Mouse (Mus musculus) skeletal muscle tissue, adult 2 months (tissue): ENCODE measurements at regions not wholly inside any gene's neighbourhood (a gene's known extent, or its start where the extent isn't known, plus 50 kb on each side); places are given as distances from the start of the nearest gene placed in this dataset.
A peak's percentile ranks its signal among the peaks of the same experiment; 100 is the strongest.
"Not testable (repeated sequence)": the region's sequence is repeated elsewhere in the genome, so short reads cannot be mapped to it uniquely, and the experiment has no call there.

Source experiments
- DNase-seq: peaks from one replicate; pipeline ENCODE4 v3.0.0-alpha.2; 2012; ENCODE audit warnings: low read depth, low spot score

GRCm38 (mm10) chr4:31225741-31226140 lies 738.2 kb upstream of the Map3k7 start:
- no peak for DNase-seq

- DNase-seq = no peak
Observed at GRCm38 (mm10) chr4:31268825-31269495, 694.9 kb upstream of the Map3k7 start.

- no peak for DNase-seq
Observed at GRCm38 (mm10) chr4:31274131-31274530, 689.8 kb upstream of the Map3k7 start.

GRCm38 (mm10) chr4:31290301-31290975 lies 673.5 kb upstream of the Map3k7 start:
- peak; percentile 6 for DNase-seq

- DNase-seq = no peak
Observed at GRCm38 (mm10) chr4:31293752-31294151, 670.1 kb upstream of the Map3k7 start.

- no peak for DNase-seq
Observed at GRCm38 (mm10) chr4:31297848-31298247, 666.0 kb upstream of the Map3k7 start.

- no peak for DNase-seq
Observed at GRCm38 (mm10) chr4:31319269-31319668, 644.6 kb upstream of the Map3k7 start.

GRCm38 (mm10) chr4:31320734-31321507 lies 643.0 kb upstream of the Map3k7 start:
- no peak for DNase-seq

GRCm38 (mm10) chr4:31323816-31324215 lies 640.1 kb upstream of the Map3k7 start:
- DNase-seq = no peak

GRCm38 (mm10) chr4:31328798-31329197 lies 635.1 kb upstream of the Map3k7 start:
- no peak for DNase-seq

GRCm38 (mm10) chr4:31331053-31331452 lies 632.8 kb upstream of the Map3k7 start:
- DNase-seq = no peak

GRCm38 (mm10) chr4:31335686-31336085 lies 628.2 kb upstream of the Map3k7 start:
- no peak for DNase-seq

GRCm38 (mm10) chr4:31337980-31338379 lies 625.9 kb upstream of the Map3k7 start:
- no peak for DNase-seq

GRCm38 (mm10) chr4:31343312-31344248 lies 620.3 kb upstream of the Map3k7 start:
- no peak for DNase-seq

- not testable (repeated sequence) for DNase-seq
Observed at GRCm38 (mm10) chr4:31354046-31354445, 609.9 kb upstream of the Map3k7 start.

- DNase-seq = no peak
Observed at GRCm38 (mm10) chr4:31354953-31355352, 608.9 kb upstream of the Map3k7 start.

- no peak for DNase-seq
Observed at GRCm38 (mm10) chr4:31366172-31366571, 597.7 kb upstream of the Map3k7 start.

GRCm38 (mm10) chr4:31367031-31367430 lies 596.9 kb upstream of the Map3k7 start:
- no peak for DNase-seq

GRCm38 (mm10) chr4:31370062-31370461 lies 593.8 kb upstream of the Map3k7 start:
- DNase-seq = no peak

- no peak for DNase-seq
Observed at GRCm38 (mm10) chr4:31381069-31381969, 582.6 kb upstream of the Map3k7 start.
